Mouse (Mus musculus): ENCODE results near the gene Wfdc15a. TPM values are rescaled to one million over a fixed set of nuclear protein-coding genes. Genes with fewer than 3 reads are reported as not detected.

Gene Wfdc15a
- polyA plus RNA-seq, 1 experiment from 2014 or later: not detected

DNA sequence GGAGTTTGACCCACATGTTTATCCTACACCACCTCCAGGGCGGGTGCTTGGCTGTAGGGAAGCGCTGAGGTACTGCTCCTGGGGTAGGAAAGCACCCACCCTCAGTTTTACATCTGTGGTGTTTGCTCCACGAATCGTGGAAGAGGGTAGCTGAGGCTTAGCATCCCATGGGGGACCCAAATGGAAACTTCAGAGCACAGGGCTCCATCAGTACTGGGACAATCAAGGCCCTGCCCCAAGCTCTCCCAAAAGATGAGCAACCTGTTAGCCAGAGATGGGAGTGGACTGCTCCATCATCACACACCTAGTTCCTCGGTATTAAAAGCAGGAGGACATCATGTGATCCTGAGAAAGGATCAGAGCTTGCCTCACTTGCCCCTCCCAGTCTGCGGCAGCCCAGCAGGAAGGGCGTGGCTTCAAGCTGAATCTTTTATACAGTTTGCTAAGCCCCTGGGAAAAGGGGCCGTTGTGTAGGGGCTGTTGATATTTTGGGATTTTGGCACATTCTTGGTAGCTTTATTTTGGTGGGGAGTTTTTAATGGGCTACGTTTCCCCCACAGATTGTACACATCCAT lies 15.7 kb downstream of the Wfdc15a start:
- Histone ChIP-seq H3K36me3 (ENCODE audit: control insufficient read depth, insufficient read depth, low read length) (no peaks in the 10 kb centered on the region), H3K9ac (ENCODE audit: low read length) (no peak overlapping the region), H3K27ac (ENCODE audit: low read depth) (no peak overlapping the region), H3K4me1 (replicated peaks; ENCODE audit: control insufficient read depth, insufficient read depth, low read length) (0 out of 2 replicates have a peak, but pooled peaks cover 3% of the 10 kb centered on the region), H3K27me3 (replicated peaks; ENCODE audit: control insufficient read depth, insufficient read depth, low read length) (no peaks in the 10 kb centered on the region), H3K4me3 (ENCODE audit: low read depth, low read length) (no peak overlapping the region), H3K4me2 (ENCODE audit: low read length) (no peak overlapping the region), H3K9me3 (ENCODE audit: control insufficient read depth, low read length) (no peaks in the 10 kb centered on the region)
- ATAC-seq (replicated peaks; ENCODE audit: low FRiP score, low TSS enrichment, low read depth): no peak
- no peak for DNase-seq (ENCODE audit: low spot score)
- WGBS: 40% methylated on average over 9 of the region's 9 CpGs

DNA sequence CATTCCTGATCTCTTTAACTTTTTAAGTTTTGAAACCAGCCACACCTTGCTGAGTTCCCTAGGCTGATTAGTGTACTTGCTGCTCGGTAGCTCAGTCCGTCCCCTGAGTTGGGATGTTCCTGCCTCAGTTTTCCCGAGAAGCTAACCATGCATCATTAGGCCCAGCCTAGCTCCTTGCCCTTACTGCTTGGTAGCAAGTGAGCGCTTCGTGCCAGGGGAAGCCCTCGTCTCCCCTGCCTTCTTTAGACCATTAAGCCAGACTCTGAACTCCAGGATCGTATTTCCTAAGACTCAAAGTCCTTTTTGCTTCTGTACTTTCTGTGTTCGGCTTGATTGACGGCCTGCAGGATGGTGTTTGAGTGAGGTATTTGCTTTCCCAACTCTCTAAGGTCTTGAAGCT lies 16.6 kb downstream of the Wfdc15a start:
- Histone ChIP-seq H3K27ac (ENCODE audit: low read depth) (no peak overlapping the region), H3K36me3 (ENCODE audit: control insufficient read depth, insufficient read depth, low read length) (no peaks in the 10 kb centered on the region), H3K4me1 (replicated peaks; ENCODE audit: control insufficient read depth, insufficient read depth, low read length) (0 out of 2 replicates have a peak, but pooled peaks cover 3% of the 10 kb centered on the region), H3K4me3 (ENCODE audit: low read depth, low read length) (no peak overlapping the region), H3K9me3 (ENCODE audit: control insufficient read depth, low read length) (no peaks in the 10 kb centered on the region), H3K9ac (ENCODE audit: low read length) (no peak overlapping the region), H3K4me2 (ENCODE audit: low read length) (no peak overlapping the region), H3K27me3 (replicated peaks; ENCODE audit: control insufficient read depth, insufficient read depth, low read length) (no peaks in the 10 kb centered on the region)
- WGBS: 66% methylated on average over 9 of the region's 9 CpGs
- DNase-seq (ENCODE audit: low spot score) (no peak), ATAC-seq (replicated peaks; ENCODE audit: low FRiP score, low TSS enrichment, low read depth) (no peak)

GRCm38 (mm10) chr2:164182692-164183255 lies 17.2 kb downstream of the Wfdc15a start, which contains the start of gene Wfdc5:
TSS of gene Wfdc5 (minus strand) at chr2:164182742.
- Histone ChIP-seq H3K27ac (ENCODE audit: low read depth) (no peak within 1 kb of the TSS), H3K4me1 (replicated peaks; ENCODE audit: control insufficient read depth, insufficient read depth, low read length) (0 out of 2 replicates have a peak, but pooled peaks cover 3% of the 10 kb centered on the region), H3K9ac (ENCODE audit: low read length) (no peak within 1 kb of the TSS), H3K4me2 (ENCODE audit: low read length) (no peak within 1 kb of the TSS), H3K9me3 (ENCODE audit: control insufficient read depth, low read length) (no peaks in the 10 kb centered on the region), H3K36me3 (ENCODE audit: control insufficient read depth, insufficient read depth, low read length) (no peaks in the 10 kb centered on the region), H3K27me3 (replicated peaks; ENCODE audit: control insufficient read depth, insufficient read depth, low read length) (no peaks in the 10 kb centered on the region), H3K4me3 (ENCODE audit: low read depth, low read length) (no peak within 1 kb of the TSS)
- WGBS: 79% methylated on average over 7 of the region's 7 CpGs
- DNase-seq (ENCODE audit: low spot score): no peak
- no peak for ATAC-seq (replicated peaks; ENCODE audit: low FRiP score, low TSS enrichment, low read depth)

DNA sequence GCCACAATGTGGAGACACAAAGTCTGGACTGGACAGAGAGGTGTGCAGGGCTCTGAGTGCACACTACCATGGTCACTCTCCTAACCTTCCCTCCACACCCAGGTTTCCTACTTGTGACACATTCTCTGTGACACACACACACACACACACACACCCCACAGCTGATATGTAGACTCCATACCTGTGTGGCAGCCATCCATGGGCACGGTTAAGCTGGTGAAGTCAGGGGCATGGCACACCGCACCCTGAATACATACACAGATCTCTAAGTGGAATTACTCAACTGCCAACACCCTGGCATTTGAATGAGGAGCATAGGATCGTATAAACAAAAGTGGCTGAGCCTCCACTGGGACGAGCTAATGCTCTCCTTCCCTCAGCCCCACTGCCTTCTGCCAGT lies 19.2 kb downstream of the Wfdc15a start:
- Histone ChIP-seq H3K4me1 (replicated peaks; ENCODE audit: control insufficient read depth, insufficient read depth, low read length) (0 out of 2 replicates have a peak, but pooled peaks cover 3% of the 10 kb centered on the region), H3K9ac (ENCODE audit: low read length) (no peak overlapping the region), H3K27me3 (replicated peaks; ENCODE audit: control insufficient read depth, insufficient read depth, low read length) (0 out of 2 replicates have a peak, but pooled peaks cover 2% of the 10 kb centered on the region), H3K4me3 (ENCODE audit: low read depth, low read length) (no peak overlapping the region), H3K36me3 (ENCODE audit: control insufficient read depth, insufficient read depth, low read length) (no peaks in the 10 kb centered on the region), H3K27ac (ENCODE audit: low read depth) (no peak overlapping the region), H3K4me2 (ENCODE audit: low read length) (no peak overlapping the region), H3K9me3 (ENCODE audit: control insufficient read depth, low read length) (no peaks in the 10 kb centered on the region)
- DNase-seq (ENCODE audit: low spot score): no peak
- WGBS: 73% methylated on average over 4 of the region's 4 CpGs
- ATAC-seq (replicated peaks; ENCODE audit: low FRiP score, low TSS enrichment, low read depth): no peak

- 49% methylated on average over 3 of the region's 3 CpGs for WGBS
- no peak for ATAC-seq (replicated peaks; ENCODE audit: low FRiP score, low TSS enrichment, low read depth)
- no peaks in the 10 kb centered on the region for H3K9me3 ChIP-seq (ENCODE audit: control insufficient read depth, low read length)
- H3K27me3 ChIP-seq (replicated peaks; ENCODE audit: control insufficient read depth, insufficient read depth, low read length): 0 out of 2 replicates have a peak, but pooled peaks cover 2% of the 10 kb centered on the region
- H3K4me3 ChIP-seq (ENCODE audit: low read depth, low read length): no peak overlapping the region
- no peak overlapping the region for H3K9ac ChIP-seq (ENCODE audit: low read length)
- 0 out of 2 replicates have a peak, but pooled peaks cover 3% of the 10 kb centered on the region for H3K4me1 ChIP-seq (replicated peaks; ENCODE audit: control insufficient read depth, insufficient read depth, low read length)
- DNase-seq (ENCODE audit: low spot score): no peak
- no peak overlapping the region for H3K27ac ChIP-seq (ENCODE audit: low read depth)
- H3K4me2 ChIP-seq (ENCODE audit: low read length): no peak overlapping the region
- H3K36me3 ChIP-seq (ENCODE audit: control insufficient read depth, insufficient read depth, low read length): no peaks in the 10 kb centered on the region
These were observed 19.8 kb downstream of the Wfdc15a start for GRCm38 (mm10) chr2:164180124-164180523.

GRCm38 (mm10) chr2:164177831-164178230 lies 22.1 kb downstream of the Wfdc15a start:
- H3K4me2 ChIP-seq (ENCODE audit: low read length): no peak overlapping the region
- DNase-seq (ENCODE audit: low spot score): no peak
- peaks cover 5% of the 10 kb centered on the region; the same call in 1 of the 2 replicates for H3K27me3 ChIP-seq (replicated peaks; ENCODE audit: control insufficient read depth, insufficient read depth, low read length)
- no peak overlapping the region for H3K9ac ChIP-seq (ENCODE audit: low read length)
- no peaks in the 10 kb centered on the region for H3K4me1 ChIP-seq (replicated peaks; ENCODE audit: control insufficient read depth, insufficient read depth, low read length)
- H3K27ac ChIP-seq (ENCODE audit: low read depth): no peak overlapping the region
- no peaks in the 10 kb centered on the region for H3K9me3 ChIP-seq (ENCODE audit: control insufficient read depth, low read length)
- H3K4me3 ChIP-seq (ENCODE audit: low read depth, low read length): no peak overlapping the region
- no peaks in the 10 kb centered on the region for H3K36me3 ChIP-seq (ENCODE audit: control insufficient read depth, insufficient read depth, low read length)
- WGBS: 77% methylated on average over 5 of the region's 5 CpGs
- no peak for ATAC-seq (replicated peaks; ENCODE audit: low FRiP score, low TSS enrichment, low read depth)

DNA sequence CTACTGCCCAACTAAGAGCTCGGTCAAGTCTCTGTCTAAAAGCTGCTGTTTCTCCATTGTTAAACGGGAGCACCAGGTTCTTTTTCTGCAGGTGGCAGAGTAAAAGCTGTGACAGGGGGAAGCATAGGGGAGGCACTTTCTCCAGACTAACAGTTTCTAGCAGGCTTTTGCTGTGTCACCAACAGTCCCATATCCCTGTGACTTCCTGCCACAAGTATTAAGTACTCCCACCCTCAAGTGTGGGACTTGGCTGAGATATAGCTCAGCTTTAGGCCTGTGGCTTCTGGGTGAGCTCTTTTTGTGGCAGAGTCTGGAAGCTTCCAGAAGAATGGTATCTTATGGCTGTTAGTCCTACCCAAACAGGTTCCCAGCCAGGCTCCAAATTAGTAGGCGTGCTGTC lies 24.1 kb downstream of the Wfdc15a start:
- ATAC-seq (replicated peaks; ENCODE audit: low FRiP score, low TSS enrichment, low read depth) (no peak), DNase-seq (ENCODE audit: low spot score) (no peak)
- no peak overlapping the region for H3K9ac ChIP-seq (ENCODE audit: low read length)
- WGBS: 90% methylated on average over 3 of the region's 3 CpGs
- H3K4me3 ChIP-seq (ENCODE audit: low read depth, low read length): no peak overlapping the region
- no peak overlapping the region for H3K4me2 ChIP-seq (ENCODE audit: low read length)
- peaks cover 19% of the 10 kb centered on the region for H3K27me3 ChIP-seq (replicated peaks; ENCODE audit: control insufficient read depth, insufficient read depth, low read length)
- no peaks in the 10 kb centered on the region for H3K9me3 ChIP-seq (ENCODE audit: control insufficient read depth, low read length)
- H3K27ac ChIP-seq (ENCODE audit: low read depth): no peak overlapping the region
- H3K36me3 ChIP-seq (ENCODE audit: control insufficient read depth, insufficient read depth, low read length): no peaks in the 10 kb centered on the region
- H3K4me1 ChIP-seq (replicated peaks; ENCODE audit: control insufficient read depth, insufficient read depth, low read length): peaks cover 5% of the 10 kb centered on the region

- Histone ChIP-seq H3K36me3 (ENCODE audit: control insufficient read depth, insufficient read depth, low read length) (no peaks in the 10 kb centered on the region), H3K9ac (ENCODE audit: low read length) (no peak overlapping the region), H3K27ac (ENCODE audit: low read depth) (no peak overlapping the region), H3K9me3 (ENCODE audit: control insufficient read depth, low read length) (no peaks in the 10 kb centered on the region), H3K4me3 (ENCODE audit: low read depth, low read length) (no peak overlapping the region), H3K4me1 (replicated peaks; ENCODE audit: control insufficient read depth, insufficient read depth, low read length) (peaks cover 11% of the 10 kb centered on the region), H3K27me3 (replicated peaks; ENCODE audit: control insufficient read depth, insufficient read depth, low read length) (peaks cover 29% of the 10 kb centered on the region), H3K4me2 (ENCODE audit: low read length) (no peak overlapping the region)
- ATAC-seq (replicated peaks; ENCODE audit: low FRiP score, low TSS enrichment, low read depth) (no peak), DNase-seq (ENCODE audit: low spot score) (no peak)
- WGBS: 69% methylated on average over 8 of the region's 8 CpGs
These were observed 25.1 kb downstream of the Wfdc15a start for GRCm38 (mm10) chr2:164174649-164175395.

Data from intestine, embryonic 14.5 days (tissue).